Mouse (Mus musculus): ENCODE measurements at regions not wholly inside any gene's neighbourhood (a gene's known extent, or its start where the extent isn't known, plus 50 kb on each side); places are given as distances from the start of the nearest gene placed in this dataset.

DNA sequence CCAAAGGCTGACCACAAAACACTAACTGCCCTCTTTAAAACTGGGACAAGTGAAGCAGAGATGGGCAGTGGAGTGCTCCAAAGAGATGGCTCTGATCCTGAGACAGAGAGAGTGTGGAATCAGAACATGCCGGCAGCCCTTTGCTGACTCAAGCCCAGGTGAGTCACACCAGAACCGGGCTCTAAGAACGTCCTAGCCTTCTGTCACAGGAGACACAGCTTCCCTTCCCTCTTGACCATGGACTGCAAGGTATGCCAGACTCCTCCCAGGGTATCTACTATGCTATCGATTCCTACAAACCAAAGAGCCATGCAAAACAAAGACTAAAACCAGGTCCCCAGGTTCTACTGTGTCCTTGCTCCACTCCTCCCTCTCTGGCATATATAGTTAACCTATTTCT, 98.0 kb downstream of the Dhx15 start:
- no peak for DNase-seq (ENCODE audit: low spot score)

DNA sequence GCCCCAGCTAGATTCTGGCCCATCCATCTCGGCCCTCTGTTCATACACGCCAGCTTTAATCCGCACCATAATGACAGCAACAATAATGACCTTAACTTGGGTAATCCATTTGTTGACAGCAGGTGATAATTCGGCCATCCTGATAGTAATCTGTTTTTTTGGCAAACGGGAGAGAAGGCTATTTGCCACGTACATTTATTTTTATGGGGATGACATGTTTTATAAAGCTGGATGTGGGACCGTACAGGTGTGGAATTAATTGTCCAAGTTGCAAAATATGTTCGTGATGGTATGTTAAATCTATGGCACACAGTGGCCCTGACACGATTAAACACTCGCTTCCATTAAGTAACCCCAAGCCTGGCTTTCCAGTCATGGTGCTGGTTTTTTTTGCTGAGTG, 102.2 kb downstream of the Dhx15 start:
- DNase-seq (ENCODE audit: low spot score), result no peak

DNA sequence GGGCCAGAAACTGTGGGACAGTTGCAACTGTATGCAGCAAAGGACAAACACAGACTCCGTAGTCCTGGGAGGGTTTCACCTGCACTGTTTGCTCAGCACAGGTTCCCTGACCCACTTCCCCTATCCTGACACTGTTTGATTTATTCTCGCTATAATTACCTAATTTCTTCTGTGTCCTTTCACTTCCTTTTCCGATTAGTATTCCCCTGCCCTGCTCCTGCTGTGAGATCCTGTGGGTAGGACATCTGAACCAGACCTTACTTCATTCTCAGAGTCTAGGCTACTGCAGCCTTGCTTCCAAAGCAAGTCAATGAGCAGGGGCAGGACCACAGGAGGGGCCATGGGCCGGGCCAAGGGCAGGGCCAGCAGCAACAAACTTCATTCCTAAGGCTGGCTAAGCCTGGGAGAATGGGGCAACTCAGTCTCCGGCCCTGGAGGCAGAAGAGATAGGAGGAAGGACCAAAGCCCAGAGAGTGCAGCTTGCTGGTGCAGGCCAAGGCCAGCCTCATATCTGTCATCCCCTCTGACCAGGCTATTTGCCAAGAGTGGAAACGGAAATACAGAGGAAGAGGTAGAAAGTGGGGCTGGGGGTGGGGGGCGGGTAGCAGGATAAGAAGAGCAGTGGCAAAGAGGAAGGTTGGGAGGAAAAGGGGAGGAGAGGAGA, 103.4 kb downstream of the Dhx15 start:
- no peak for DNase-seq (ENCODE audit: low spot score)

DNA sequence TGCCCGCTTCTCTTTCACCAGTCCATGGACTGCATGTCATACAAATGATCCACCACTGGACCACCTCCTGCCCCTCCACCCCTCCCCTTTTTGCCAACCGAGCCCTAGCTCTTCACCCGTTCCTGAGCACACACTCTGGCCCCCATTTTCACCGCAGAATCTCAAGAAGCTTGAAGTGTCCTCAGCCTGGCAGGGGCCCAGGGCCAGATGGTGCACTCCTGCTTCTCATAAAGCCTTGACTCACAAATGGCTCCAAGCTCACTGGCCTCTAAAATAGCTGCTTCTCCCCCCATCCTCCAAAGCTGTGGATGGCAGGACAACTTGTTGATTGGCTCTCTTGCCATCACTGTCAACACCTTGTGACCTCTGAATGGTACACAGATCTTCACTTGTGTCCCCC, 110.0 kb downstream of the Dhx15 start:
- no peak for DNase-seq (ENCODE audit: low spot score)

DNA sequence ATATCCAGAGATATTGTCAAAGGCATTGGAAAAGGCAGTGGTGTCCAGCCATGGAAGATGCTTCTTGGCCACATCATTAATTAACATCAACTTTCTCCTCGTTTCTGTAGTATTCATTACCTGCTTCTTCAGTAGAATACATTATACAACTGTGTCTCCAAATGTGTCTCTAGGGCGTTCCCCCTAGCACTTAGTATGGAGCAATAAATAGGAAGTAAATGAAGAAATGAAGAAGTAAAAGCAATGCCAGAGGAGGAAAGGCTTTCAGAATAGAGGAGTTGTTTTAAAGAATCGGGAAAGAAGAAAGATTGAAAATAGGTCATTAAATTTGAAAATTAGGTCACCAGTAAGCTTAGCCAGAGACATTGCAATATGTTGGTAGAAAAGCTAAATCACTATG, 112.6 kb downstream of the Dhx15 start:
- no peak for DNase-seq (ENCODE audit: low spot score)

DNA sequence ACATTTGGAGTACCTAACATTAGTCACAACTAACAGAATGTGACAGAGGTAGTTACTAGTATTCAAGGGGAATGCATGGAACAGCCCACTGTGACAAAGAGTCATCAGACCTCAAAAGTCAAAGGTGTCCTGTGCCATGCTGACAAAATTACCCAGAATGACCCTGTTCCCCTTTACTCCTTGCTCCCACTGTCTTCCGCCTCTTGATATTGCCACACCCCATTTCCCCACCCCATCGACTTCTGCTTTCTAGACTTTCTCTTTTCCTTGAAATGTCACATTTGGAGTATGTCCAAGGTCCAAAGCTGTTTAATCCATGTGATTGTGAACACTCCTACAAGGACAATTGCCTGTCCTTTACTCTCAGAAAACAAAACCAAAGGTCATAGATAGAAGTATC, 115.2 kb downstream of the Dhx15 start:
- DNase-seq (ENCODE audit: low spot score), result no peak

DNA sequence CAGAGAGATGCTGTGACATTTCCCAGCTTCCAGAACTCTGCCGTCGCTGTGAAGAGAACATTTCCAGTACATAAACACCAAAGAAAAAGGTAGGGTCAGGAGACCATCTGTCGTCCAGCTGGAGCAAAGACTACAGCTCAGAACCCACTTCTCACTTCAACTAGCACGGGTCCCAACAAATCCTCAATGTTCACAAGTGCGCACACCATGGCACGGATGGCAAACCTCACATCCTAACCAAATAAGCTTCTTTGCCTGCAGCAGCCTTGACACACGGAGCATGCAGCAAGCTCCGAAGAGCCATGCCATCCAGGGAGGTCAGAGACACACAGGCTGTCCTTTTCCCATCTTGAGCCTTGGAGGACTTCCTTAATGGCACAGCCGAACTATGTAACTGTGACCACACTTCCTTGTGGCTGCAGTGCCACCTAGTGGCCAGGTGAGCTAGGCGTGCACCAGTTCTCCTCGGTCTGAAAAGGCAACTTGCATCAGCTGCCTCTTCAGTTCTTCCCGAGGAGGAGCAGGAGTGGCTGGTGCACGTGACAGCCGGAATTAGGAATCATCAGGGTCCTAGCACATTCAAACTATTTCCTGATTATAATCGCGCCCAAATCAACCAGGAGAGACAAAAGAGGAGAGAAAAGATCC, 125.4 kb downstream of the Dhx15 start:
- DNase-seq (ENCODE audit: low spot score), result peak; percentile 72

DNA sequence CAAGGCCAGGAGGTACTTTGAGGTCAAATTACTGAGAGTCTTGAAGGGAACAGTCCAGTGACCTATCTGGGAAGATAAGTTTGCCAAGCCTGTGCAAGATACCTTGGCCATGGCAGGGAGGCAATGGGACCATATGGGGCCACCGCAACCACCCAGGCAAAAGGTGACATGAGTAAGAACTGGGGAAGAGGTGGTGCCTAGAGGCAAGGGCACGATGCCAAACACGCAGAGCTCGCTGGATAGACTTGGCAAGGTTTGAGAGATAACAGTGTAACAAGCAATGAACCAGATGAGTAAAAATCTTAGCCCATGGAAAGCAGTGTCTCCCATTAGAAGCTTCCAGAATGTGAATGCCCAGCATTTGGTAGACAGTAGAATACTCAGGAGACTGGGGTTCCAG, 128.1 kb downstream of the Dhx15 start:
- DNase-seq (ENCODE audit: low spot score), result no peak

DNA sequence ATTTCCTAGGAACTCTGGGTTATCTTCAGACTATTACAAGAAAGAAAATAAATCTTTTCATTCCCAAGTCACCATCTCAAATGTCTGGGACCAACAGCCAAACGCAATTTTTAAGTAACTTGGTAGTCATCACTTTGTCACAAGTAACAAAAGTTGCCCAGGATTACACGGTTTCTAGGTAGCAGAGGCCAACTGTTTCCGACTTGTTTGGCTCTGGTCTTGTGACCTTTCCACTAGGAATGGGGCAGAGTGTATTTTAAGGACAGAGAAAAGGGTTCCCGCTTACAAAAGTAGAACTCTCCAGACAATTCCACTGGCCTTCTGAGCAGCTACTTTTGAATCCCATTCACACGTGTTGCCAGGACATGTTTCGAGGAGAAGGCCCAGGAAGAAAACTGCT, 129.1 kb downstream of the Dhx15 start:
- DNase-seq (ENCODE audit: low spot score), result no peak

DNA sequence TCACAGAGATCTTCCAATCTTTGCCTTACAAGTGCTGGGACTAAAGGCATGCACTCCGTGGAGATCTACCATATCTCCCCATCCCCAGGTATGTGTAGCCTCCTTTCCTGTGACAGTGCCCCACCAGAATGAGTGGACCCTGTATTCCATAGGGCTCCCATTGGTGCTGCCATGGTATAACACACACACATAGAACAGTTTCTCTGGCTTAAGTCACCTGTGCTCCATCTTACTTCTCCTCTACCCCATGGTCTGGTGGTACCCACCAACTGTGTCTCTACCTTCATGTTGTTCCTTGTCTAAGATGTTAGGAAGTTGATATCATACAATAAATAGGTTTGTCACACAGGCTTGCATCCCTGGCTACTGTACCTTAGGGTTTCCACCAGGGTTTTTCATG, 133.1 kb downstream of the Dhx15 start:
- DNase-seq (ENCODE audit: low spot score), result no peak

DNA sequence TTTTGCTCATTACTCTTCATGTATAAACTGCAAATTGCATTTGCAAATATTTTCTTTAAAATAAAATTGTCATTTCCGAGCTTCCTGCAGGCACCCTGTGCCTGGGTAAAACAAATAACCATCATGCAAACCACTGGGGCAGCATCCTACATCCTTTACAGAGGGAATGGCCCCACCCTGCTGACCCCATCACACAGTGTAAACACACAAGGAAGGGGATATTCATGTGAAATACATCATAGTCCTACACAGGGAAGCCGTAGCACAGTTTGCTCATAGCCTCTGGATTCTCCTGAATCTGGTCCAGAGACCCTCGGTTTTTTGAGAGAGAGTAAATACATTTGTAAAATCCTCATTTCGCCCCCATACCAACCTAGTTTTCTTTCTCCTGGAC, 138.2 kb downstream of the Dhx15 start:
- no peak for DNase-seq (ENCODE audit: low spot score)

DNA sequence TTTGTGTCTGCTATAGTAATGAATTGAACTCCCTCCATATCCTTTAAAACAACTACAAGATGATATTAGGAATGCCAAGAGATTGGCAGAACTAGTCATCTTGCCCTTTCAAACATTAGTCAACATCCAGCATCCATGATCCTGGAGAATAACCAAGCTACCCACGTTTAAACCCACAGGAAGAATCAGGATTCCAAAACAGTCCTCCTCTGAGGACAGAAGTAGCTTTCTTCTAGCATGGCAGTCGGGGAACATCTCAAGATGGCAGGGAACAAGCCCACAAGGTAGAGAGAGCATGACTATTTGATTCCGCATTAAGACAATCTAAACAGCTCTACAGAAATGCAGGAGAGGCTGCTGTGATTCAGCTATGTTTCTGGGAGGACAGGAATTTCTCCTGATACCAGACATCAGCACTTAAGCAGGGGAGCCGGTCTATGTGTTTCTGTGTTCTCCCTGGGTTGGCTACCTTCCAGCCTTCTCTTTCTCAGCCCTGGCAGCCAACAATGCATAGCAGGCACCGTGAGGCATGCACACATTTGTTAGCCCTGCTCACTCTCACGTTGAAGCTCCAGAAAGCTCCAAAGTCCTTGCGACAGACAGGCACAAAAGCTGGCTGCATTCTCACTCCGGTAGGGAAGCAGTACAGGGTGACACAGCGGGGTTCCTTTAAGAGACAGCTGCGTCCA, 138.8 kb downstream of the Dhx15 start:
- no peak for DNase-seq (ENCODE audit: low spot score)

DNA sequence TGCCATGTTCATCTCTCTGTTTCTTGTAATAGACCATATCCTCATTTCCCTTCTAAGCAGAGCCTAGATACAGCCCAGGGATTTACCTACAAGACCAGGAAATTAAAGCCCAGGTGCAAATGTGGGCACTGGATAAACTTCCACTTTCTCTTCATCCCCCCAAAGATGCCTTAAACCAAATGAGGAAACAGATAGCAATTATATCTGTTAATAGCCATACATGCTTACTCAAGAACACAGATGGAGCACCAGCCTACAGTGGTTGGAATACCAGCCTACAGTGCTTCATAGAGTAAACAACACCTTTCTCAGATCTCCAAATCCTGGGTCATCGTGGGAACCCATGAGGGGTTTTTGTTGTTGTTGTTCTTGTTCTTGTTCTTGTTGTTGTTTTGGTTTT, 141.5 kb downstream of the Dhx15 start:
- no peak for DNase-seq (ENCODE audit: low spot score)

DNA sequence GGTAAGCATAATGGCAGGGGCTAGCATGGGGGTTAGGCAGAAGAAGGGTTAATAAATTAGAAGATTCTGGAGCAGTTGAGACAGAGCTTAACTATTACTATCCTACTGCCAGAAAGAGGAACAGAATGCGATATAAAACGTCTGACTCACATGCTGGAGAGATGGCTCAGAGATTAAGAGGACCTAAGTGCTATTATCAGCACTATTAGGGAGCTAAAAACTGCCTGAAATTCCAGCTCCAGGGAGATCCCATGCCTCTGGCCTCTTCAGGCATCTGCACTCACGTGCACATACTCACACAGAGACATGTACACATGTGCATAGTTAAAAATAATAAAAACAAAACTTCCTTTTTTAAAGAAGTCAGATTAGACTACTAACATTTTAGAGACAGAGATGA, 143.6 kb downstream of the Dhx15 start:
- DNase-seq (ENCODE audit: low spot score), result no peak

DNA sequence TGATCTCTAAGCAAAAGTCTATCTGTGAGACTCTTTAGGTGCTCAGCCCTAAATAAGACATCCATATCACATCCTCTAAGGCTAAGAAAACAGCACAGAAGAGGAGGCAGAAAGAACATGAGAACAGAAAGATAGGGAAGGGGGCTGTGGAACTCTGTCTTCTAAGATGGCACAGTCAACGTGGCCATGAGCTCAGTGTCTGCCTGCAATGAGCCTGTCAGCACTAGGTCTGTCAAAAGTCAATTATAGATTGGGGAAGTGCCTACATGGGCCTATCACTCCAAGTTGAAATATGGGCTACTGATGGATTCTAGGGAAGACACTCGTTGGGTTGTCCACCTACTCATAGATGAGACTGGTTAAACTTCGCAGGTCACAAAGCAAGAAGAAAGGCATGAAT, 146.2 kb downstream of the Dhx15 start:
- no peak for DNase-seq (ENCODE audit: low spot score)

DNA sequence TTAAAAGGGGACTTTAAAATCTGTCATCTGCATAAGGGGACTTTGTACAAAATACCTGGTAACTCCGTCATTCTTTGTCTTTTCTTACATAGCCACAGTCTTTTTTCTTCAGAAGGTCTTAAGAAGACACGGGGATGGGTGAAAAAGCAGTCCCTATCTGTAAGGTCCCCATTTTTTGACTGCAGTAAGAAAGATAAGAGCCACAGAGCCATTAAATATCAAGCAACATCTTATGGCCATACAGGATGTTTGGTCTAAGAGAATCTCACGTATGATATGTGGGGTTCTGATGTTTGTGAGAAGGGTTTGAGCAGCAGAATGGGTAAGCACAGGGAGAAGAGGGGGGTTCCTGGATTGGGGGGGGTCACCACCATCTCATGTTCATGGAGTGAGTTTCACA, 148.9 kb downstream of the Dhx15 start:
- DNase-seq (ENCODE audit: low spot score), result no peak

DNA sequence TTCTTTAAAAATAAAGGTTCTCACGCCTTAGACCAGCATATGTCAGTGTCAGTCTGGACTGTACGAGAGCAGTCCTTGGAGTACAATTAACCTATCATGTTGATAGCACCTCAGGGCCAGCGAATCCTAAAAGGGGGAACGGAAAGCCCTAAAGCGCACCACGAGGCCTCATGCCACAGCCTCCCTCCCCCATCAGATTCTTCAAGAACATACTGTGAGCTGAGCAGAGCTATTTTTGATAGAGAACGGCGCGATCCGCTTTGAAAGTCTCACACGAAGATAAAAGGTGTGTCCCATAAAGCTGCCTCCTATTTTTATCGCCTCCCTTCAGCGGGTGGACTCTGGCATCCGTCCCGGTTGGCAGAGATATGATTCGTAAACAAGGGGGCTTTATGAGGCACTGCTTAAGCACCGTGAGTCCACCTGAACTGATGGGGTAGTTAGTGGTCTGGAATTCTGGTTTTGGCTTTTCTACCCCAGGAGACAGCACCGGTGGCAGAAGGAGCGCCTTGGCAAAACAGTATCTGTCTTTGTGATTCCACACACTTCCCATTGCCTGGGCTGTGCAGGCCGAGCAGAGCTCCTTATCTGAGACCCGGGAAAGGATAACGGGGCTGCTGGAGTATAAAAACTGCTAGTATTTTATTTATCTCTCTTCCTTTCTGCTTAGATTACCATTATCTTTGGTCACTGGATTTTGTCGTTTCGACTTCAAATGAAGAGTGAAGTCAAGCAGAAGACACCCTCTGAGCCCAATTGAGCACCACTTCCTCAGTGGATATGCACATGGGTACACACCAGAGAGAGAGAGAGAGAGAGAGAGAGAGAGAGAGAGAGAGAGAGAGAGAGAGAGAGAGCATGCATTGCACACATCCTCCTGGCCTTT, 149.6 kb downstream of the Dhx15 start:
- DNase-seq (ENCODE audit: low spot score), result no peak

DNA sequence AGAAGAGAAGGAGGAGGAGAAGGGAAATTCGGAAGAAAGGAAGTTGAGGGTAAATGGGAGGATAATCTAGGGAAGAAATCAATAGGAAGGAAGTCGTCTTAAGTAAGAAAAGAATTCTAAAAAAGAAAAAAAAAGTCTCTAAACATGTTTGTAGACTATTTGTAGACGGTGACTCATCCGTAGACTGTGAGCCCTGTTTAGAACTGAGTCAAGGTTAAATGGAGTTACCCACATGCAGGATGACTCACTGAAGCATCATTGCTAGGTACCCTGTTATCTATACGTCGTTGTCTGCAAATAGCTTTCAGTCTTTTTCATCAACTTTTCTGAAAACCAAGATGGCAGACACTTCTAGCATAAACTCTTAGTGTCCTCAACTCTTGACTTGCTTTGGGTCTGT, 155.0 kb downstream of the Dhx15 start:
- DNase-seq (ENCODE audit: low spot score), result no peak

DNA sequence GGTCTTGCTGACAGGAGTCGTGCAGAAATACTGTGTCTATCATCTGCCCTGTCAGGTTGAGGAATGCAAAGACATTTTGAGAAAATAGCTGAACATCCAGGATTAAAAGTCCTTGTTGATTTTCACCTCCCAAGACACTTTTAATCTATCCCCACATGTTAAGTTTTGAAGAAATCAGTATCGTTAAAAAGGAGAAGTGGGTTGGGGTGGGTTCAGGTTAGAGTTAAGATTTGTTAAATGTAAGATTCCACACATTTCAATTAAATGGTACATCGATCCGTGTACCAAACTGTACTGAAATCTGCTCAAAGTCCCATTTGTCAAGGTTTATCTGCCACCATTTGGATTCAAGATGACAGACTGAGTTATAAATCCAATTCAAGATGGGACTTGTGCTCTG, 162.8 kb downstream of the Dhx15 start:
- DNase-seq (ENCODE audit: low spot score), result no peak

DNA sequence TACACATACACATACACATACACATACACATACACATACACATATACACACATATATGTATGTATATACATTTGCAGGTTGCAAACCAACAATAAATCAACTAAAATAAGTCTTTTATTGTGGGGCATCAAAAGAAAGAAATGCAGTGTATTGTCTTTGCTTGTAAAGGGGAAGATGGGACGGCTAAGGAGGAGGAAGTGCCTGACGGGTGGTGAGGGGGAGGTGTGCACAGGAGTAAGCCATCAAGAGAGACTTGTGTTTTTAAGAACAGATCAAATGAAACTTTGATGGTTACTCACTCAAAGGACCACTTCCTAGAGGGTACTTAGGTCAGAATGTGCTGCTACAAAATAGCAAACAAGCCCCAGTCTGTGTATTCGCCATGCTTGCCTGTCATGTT, 164.2 kb downstream of the Dhx15 start:
- no peak for DNase-seq (ENCODE audit: low spot score)

DNA sequence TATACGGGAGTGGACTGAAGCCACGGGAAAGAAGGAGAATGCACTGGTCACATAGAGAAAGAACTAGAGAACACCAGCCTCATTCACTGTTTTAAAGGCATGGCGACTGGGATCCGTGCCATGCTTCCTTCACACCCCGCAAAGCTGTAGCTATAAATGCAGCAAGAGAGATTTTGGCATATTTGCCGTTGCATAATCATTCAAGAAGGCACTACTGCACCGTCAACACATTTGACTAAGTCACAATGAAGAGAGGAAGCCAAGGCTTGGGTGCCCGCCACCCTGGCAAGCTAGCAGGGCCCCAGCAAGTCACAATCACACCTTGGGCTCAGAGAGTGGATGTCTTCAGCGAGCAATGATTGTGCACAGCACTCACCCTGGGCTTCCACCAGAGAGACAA, 167.1 kb downstream of the Dhx15 start:
- no peak for DNase-seq (ENCODE audit: low spot score)

DNA sequence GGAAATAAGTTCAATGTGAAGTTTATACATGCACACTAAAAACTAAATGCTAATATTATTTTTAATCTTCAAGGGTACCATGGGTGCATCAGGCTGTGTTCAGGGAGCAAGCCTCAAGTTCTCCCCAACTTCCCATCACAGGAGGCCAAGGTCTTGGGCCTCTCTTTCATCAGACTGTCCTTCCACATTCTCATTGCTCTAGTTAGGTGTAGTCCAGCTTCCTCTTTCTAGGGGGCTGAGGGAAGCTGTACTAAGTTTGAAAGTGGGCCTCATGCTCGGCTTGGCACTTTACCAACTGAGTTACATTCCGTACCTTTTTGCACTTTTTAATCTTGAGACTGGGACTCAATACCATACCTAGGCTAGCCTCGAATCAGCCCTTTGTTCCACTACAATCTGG, 173.3 kb downstream of the Dhx15 start:
- DNase-seq (ENCODE audit: low spot score), result no peak

DNA sequence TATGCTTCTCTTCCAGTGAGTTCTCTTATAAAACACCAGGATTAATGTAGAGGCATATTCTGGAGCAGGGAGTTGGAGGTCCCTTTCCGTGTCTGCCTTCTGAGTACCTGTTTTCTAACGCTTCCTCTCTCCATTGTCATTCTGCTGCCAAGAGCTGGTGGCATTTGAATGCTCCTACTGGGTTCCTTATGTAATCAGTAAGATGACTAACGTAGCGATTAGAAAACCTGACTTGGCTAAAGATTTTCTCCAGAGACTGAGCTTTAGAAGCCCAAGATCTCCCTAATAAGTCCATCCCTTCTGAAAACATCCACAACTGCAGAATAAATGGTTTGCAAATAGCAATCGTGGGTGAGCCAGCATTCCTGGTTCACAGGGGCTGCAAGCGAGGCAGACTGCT, 174.5 kb downstream of the Dhx15 start:
- DNase-seq (ENCODE audit: low spot score), result no peak
